ENCODE assay signal across 8 mouse cellular contexts in genomic region chr3:37639690-37640089, GRCm38 (mm10). TPM values are rescaled to one million over a fixed set of nuclear protein-coding genes. Genes with fewer than 3 reads are reported as not detected.
DNase-seq lines count a peak whose midpoint lies in the region; ATAC-seq and TF ChIP-seq lines count a peak whose summit lies in the region.

TSS of gene Spry1 (plus strand) at chr3:37639947.

- H3ac ChIP-seq in myocyte (ENCODE audit: control insufficient read depth, insufficient read length), result peak within 1 kb of the TSS; percentile 99

- under 1% methylated on average over 38 of the region's 38 CpGs for WGBS in forebrain, embryonic 10.5 days
- WGBS in heart, embryonic 14.5 days, result under 1% methylated on average over 38 of the region's 38 CpGs
- under 1% methylated on average over 38 of the region's 38 CpGs for WGBS in liver, embryonic 11.5 days

- peaks cover 46% of the 10 kb centered on the region for H3K4me1 ChIP-seq in forebrain, embryonic 10.5 days
- H3K4me1 ChIP-seq in heart, embryonic 14.5 days (ENCODE audit: control insufficient read depth in 2 of 2, insufficient read depth in 2 of 2, low read length in 2 of 2), result peaks cover 7% of the 10 kb centered on the region in 2 experiments; a peak in 2 of 4 replicates
- peaks cover 10% of the 10 kb centered on the region for H3K4me1 ChIP-seq in liver, embryonic 11.5 days (replicated peaks; ENCODE audit: control insufficient read depth, insufficient read depth, low read length)

- peaks cover 27% of the 10 kb centered on the region for H3K36me3 ChIP-seq in forebrain, embryonic 10.5 days (replicated peaks)
- peaks cover 21% of the 10 kb centered on the region for H3K36me3 ChIP-seq in heart, embryonic 14.5 days (ENCODE audit: control insufficient read depth, insufficient read depth, low read length)
- peaks cover 16% of the 10 kb centered on the region for H3K36me3 ChIP-seq in liver, embryonic 11.5 days (ENCODE audit: control insufficient read depth, insufficient read depth, low read length)
- peaks cover 11% of the 10 kb centered on the region for H3K36me3 ChIP-seq in myocyte (ENCODE audit: control insufficient read depth, insufficient read depth)

- peak; percentile 70 for TF ChIP-seq POLR2A in myocyte (IDR thresholded peaks at IDR 0.05; ENCODE audit: insufficient read length, low read depth)

- peaks cover 33% of the 10 kb centered on the region for H3K79me2 ChIP-seq in myocyte (ENCODE audit: control insufficient read depth, insufficient read depth)

- peak within 1 kb of the TSS; percentile 84 for H3K4me2 ChIP-seq in heart, embryonic 14.5 days (ENCODE audit: low read length)
- peak within 1 kb of the TSS; percentile 93 for H3K4me2 ChIP-seq in liver, embryonic 11.5 days
- peak within 1 kb of the TSS; percentile 59 for H3K4me2 ChIP-seq in myocyte (ENCODE audit: low read depth)

- H3K27me3 ChIP-seq in forebrain, embryonic 10.5 days (ENCODE audit: poor library complexity, severe bottlenecking), result 0 out of 2 replicates have a peak, but pooled peaks cover 4% of the 10 kb centered on the region
- H3K27me3 ChIP-seq in heart, embryonic 14.5 days (ENCODE audit: control insufficient read depth, insufficient read depth, low read length), result no peaks in the 10 kb centered on the region
- H3K27me3 ChIP-seq in liver, embryonic 11.5 days (replicated peaks; ENCODE audit: control insufficient read depth, insufficient read depth, low read length), result no peaks in the 10 kb centered on the region
- no peaks in the 10 kb centered on the region for H3K27me3 ChIP-seq in myocyte (ENCODE audit: control insufficient read depth, insufficient read depth, insufficient read length)

- H3K27ac ChIP-seq in forebrain, embryonic 10.5 days, result peak within 1 kb of the TSS; percentile 97
- H3K27ac ChIP-seq in heart, embryonic 14.5 days (replicated peaks in 1 of 2; ENCODE audit: control insufficient read depth in 1 of 2, insufficient read depth in 1 of 2, low read depth in 2 of 2, low read length in 2 of 2), result peak within 1 kb of the TSS; percentile 49 to 85
- peak within 1 kb of the TSS; percentile 82 for H3K27ac ChIP-seq in liver, embryonic 11.5 days (ENCODE audit: low read depth, low read length)

- H3K9me3 ChIP-seq in forebrain, embryonic 10.5 days, result no peaks in the 10 kb centered on the region
- no peaks in the 10 kb centered on the region for H3K9me3 ChIP-seq in heart, embryonic 14.5 days (ENCODE audit: control insufficient read depth, low read length)
- H3K9me3 ChIP-seq in liver, embryonic 11.5 days (ENCODE audit: control insufficient read depth, low read length), result no peaks in the 10 kb centered on the region

- DNase-seq in CD4-positive, CD25-positive, alpha-beta regulatory T cell, adult 2 months (ENCODE audit: low read depth, low spot score), result peak; percentile 96
- peak; percentile 93 for DNase-seq in c-Kit-positive CD71-negative TER-119-negative erythroid progenitor cells, embryonic 14.5 days (ENCODE audit: low read depth)
- DNase-seq in forebrain, embryonic 10.5 days (ENCODE audit: extremely low spot score, low spot score), result peak; percentile 96
- DNase-seq in kidney, postnatal 10 days, result peak; percentile 97
- DNase-seq in liver, embryonic 11.5 days (ENCODE audit: low spot score), result peak; percentile 97
- peak; percentile 92 to 96 for DNase-seq in spleen, postnatal 4 days (ENCODE audit: low spot score in 2 of 2)

- ATAC-seq in heart, embryonic 14.5 days (ENCODE audit: insufficient number of reproducible peaks, insufficient read depth, low FRiP score, low read depth), result peak; percentile 68
- ATAC-seq in liver, embryonic 11.5 days (replicated peaks; ENCODE audit: low FRiP score), result peak; percentile 84

- peak within 1 kb of the TSS; percentile 91 for H3K9ac ChIP-seq in heart, embryonic 14.5 days (ENCODE audit: low read length)
- peak within 1 kb of the TSS; percentile 84 for H3K9ac ChIP-seq in liver, embryonic 11.5 days (ENCODE audit: low read depth, low read length)

- peak within 1 kb of the TSS; percentile 87 for H3K4me3 ChIP-seq in forebrain, embryonic 10.5 days
- H3K4me3 ChIP-seq in heart, embryonic 14.5 days (ENCODE audit: control insufficient read depth in 1 of 2, insufficient read depth in 1 of 2, low read depth in 1 of 2, low read length in 2 of 2), result peak within 1 kb of the TSS; percentile 67 to 87
- peak within 1 kb of the TSS; percentile 87 for H3K4me3 ChIP-seq in liver, embryonic 11.5 days (ENCODE audit: low read depth, low read length)
- H3K4me3 ChIP-seq in myocyte, result peak within 1 kb of the TSS; percentile 38

TF ChIP-seq in myocyte, 11 proteins besides CTCF, POLR2A, EP300 and RAD21:
- TF ChIP-seq POLR2AphosphoS2 (IDR thresholded peaks at IDR 0.05; ENCODE audit: insufficient read length, low read depth), result peak; percentile 64
- no peak for TF ChIP-seq REST (IDR thresholded peaks at IDR 0.05; ENCODE audit: insufficient read depth, insufficient read length)
- TF ChIP-seq MYOD1 (IDR thresholded peaks at IDR 0.05; ENCODE audit: control insufficient read depth in 1 of 3, insufficient read length in 2 of 3, low read depth in 2 of 3), result no peak

RNA-seq across cellular contexts. Expression of gene Spry1, which starts in this region (rescaled TPM):
- polyA plus RNA-seq in forebrain, embryonic 10.5 days (2016; fragmentation: Nextera tagmentation; extraction: Ambion mirVana), result 21.6 and 29.1 TPM in 2 replicates
- 7.8 and 8.2 TPM in 2 replicates for polyA plus RNA-seq in heart, embryonic 14.5 days (2014; fragmentation: Nextera tagmentation; extraction: Ambion mirVana)
- 6.2 and 8.0 TPM in 2 replicates for polyA plus RNA-seq in liver, embryonic 11.5 days (2014; fragmentation: Nextera tagmentation; extraction: Ambion mirVana)
- 20.6 TPM for polyA plus RNA-seq in myocyte (2012; fragmentation: generic; extraction: Trizol)

Comparison
In these comparisons a context has a peak if more than half of its experiments do, and no peak if none do; other contexts are left out.
1. Peak in every context shown above with its lines: DNase-seq, ATAC-seq, H3K4me3 ChIP-seq and H3K27ac ChIP-seq.